Mouse (Mus musculus): ENCODE data around the gene Ddt.

Gene Ddt

GRCm38 (mm10) chr10:75772795-75773664 is at the start of gene Ddt:
Gene Ddt, minus strand, starts transcription at chr10:75773414.
- peak; percentile 99 for DNase-seq (ENCODE audit: low read depth, low spot score)

DNA sequence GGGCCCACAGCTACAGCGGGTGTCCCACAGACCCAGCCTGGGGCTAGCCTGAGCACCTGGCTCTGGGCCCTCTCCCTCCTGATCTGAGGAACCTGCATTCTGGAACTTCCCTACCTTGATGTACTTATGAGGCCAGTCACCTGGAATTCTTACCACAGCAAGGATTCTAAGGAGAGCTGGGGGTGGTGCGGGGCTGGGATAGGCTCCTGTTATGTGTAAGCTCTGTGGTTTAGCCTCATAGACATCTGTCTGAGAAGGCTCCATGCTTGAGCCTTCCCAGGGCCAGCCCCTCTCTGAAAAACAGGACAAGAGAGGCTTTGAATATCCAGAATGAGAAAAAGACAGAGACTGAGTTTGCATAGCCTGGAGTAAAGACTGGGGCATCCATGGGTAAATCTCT is 49.2 kb upstream of the Ddt start, which contains the start of gene Gstt4:
Gstt4 (minus strand) TSS at position 101 of the 400 bp plus-strand sequence.
- DNase-seq (ENCODE audit: low read depth, low spot score), result no peak

DNA sequence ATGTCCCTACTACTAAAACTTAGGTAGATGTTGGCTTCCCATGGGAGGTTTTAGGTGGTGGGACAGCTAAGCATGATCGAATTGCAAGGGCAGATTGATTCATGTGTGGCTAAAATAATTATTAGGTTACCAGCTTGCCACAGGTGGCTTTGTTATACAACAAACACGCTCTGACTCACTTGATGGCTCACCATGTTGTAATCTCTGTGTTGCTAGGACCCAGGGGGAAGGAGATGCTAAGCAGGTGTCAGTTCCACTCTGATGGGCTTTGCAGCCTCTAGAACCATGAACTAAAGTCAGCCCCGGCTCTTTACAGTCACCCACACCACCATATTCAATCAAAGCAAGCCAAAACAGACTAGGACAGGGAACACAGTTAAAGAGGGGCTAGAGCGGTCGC is 46.7 kb upstream of the Ddt start:
- no peak for DNase-seq (ENCODE audit: low read depth, low spot score)

- no peak for DNase-seq (ENCODE audit: low read depth, low spot score)
Measured at GRCm38 (mm10) chr10:75818641-75819040, 45.4 kb upstream of the Ddt start.

- no peak for DNase-seq (ENCODE audit: low read depth, low spot score)
Measured at GRCm38 (mm10) chr10:75804217-75804616, 31.0 kb upstream of the Ddt start.

- DNase-seq (ENCODE audit: low read depth, low spot score), result peak; percentile 74
Measured at GRCm38 (mm10) chr10:75798176-75798696, 25.0 kb upstream of the Ddt start, which contains the start of gene Gstt1. Gene Gstt1, minus strand, starts transcription at chr10:75798584.

- peak; percentile 86 for DNase-seq (ENCODE audit: low read depth, low spot score)
Measured at GRCm38 (mm10) chr10:75797619-75798175, 24.5 kb upstream of the Ddt start.

GRCm38 (mm10) chr10:75796731-75797516 is 23.7 kb upstream of the Ddt start:
- DNase-seq (ENCODE audit: low read depth, low spot score), result no peak

DNA sequence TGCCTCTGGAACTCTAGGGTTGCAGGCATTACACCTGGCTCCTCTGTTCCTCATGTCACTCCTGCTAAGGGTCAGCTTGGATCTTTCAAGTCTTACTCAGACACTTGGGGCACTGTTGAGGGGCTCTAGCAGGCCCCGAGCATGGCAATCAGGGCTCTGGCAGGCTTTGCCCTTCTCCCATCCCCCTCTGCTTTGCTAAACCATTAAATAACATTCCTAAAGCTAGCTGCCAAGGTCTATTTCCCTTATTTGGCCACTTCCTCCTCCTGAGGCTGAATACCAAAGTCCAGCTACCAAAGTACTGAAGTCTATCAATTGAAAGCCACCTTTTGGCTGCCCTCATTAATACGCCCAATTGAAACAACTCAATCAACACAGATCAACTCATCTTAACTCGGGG is 21.7 kb upstream of the Ddt start:
- no peak for DNase-seq (ENCODE audit: low read depth, low spot score)

DNA sequence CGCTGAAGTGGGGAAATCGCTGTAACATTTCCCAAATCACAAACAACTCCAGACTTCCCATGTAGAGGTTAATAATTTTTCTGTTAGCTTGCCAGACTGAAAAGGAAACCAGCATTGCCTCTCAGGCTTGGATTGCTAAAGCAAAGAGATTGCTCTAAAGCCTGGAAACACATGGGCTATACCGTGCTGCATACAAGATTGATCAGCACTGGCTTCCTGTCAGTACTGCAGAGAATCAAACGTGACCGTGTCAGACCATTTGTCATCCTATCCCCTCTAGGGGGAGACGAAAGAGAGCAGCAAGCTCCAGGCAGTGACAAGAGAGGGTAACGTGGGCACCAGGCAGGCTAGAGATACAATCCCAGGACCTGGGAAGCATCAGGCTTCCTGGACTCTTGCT is 17.6 kb upstream of the Ddt start:
- peak; percentile 31 for DNase-seq (ENCODE audit: low read depth, low spot score)

DNA sequence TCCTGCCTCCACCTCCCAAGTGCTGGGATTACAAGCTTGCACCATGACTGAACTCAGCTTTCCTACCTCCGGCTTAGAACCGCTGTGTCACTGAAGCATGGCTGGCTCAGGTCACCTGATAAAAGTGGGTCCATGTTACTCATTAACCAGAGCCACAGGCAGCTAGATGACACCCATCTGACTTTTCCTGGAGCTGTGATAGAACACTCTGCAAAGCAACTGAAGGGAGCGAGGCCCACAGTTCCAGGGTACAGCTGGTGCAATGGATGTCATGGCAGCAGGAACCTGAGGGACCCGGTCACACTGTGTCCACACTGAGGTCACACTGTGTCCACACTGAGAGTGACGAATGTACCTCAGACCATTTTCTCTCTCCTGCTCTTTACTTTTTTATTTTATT is 16.6 kb upstream of the Ddt start:
- DNase-seq (ENCODE audit: low read depth, low spot score), result no peak

- no peak for DNase-seq (ENCODE audit: low read depth, low spot score)
Measured at GRCm38 (mm10) chr10:75789081-75789735, 16.0 kb upstream of the Ddt start.

GRCm38 (mm10) chr10:75788277-75788676 is 15.1 kb upstream of the Ddt start:
- peak; percentile 70 for DNase-seq (ENCODE audit: low read depth, low spot score)

- DNase-seq (ENCODE audit: low read depth, low spot score), result no peak
Measured at GRCm38 (mm10) chr10:75785442-75785841, 12.2 kb upstream of the Ddt start.

- DNase-seq (ENCODE audit: low read depth, low spot score), result peak; percentile 42
Measured at GRCm38 (mm10) chr10:75780769-75781578, 7.8 kb upstream of the Ddt start, which contains the start of the genes Gm20441 and Gstt3. Gene Gm20441, minus strand, starts transcription at chr10:75780954. Gene Gstt3, minus strand, starts transcription at chr10:75781414.

GRCm38 (mm10) chr10:75779206-75780174 is 6.3 kb upstream of the Ddt start:
- DNase-seq (ENCODE audit: low read depth, low spot score), result no peak

GRCm38 (mm10) chr10:75777885-75778284 is 4.7 kb upstream of the Ddt start:
- DNase-seq (ENCODE audit: low read depth, low spot score), result peak; percentile 79

GRCm38 (mm10) chr10:75776562-75776961 is 3.3 kb upstream of the Ddt start:
- no peak for DNase-seq (ENCODE audit: low read depth, low spot score)

GRCm38 (mm10) chr10:75774587-75774986 is 1.4 kb upstream of the Ddt start:
- no peak for DNase-seq (ENCODE audit: low read depth, low spot score)
